Comparison of ENCODE assay signal across 8 mouse cellular contexts in the genomic region with DNA sequence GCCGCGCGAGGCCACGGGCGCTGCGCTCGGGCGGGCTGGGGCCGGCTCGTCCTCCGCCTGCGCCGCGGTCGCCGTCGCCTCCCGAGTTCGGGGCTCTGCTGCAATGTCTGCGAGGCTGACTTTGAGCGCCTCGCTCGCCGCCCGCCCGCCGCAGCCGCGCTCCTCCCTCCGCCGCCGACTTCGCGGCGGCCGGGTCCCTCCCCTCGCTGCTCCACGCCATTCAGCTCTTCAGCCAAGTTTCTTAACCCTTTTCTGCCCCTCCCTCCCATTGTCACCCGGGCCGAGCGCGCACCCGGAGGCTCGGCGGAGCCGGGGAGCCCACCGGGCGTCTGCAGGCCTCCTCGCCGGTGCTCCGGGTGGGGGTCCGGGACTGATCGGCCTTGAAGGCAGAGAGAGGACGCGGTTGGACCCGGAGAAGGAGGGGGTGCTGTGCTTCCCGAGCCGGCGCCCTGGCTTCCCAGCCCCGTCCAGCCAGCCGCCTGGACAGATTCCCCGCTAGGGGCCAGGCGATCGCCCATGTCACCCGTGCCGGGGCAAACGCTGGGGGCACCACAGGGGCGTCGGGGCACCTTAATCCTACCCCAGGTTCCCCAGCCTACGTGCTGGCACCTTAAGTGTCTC. TPM values are rescaled to one million over a fixed set of nuclear protein-coding genes. Genes with fewer than 3 reads are reported as not detected.
DNase-seq lines count a peak whose midpoint lies in the region; ATAC-seq and TF ChIP-seq lines count a peak whose summit lies in the region.

No protein-coding gene starts in this region.

- H3K79me2 ChIP-seq in liver, adult 2 months (ENCODE audit: control insufficient read depth, insufficient read depth, low read length): peaks cover 16% of the 10 kb centered on the region

- peak overlapping the region; percentile 98 for H3K27ac ChIP-seq in bone marrow, adult 2 months (ENCODE audit: control insufficient read depth, insufficient read depth, low read depth, low read length, poor library complexity)
- H3K27ac ChIP-seq in embryonic facial prominence, embryonic 15.5 days (replicated peaks): peak overlapping the region; percentile 97
- peak overlapping the region; percentile 94 for H3K27ac ChIP-seq in kidney, embryonic 14.5 days (ENCODE audit: low read depth, low read length)
- peak overlapping the region; percentile 95 for H3K27ac ChIP-seq in liver, adult 2 months (replicated peaks; ENCODE audit: insufficient read depth, low read depth, low read length)

- no peak; the same call in 1 of the 2 replicates for TF ChIP-seq CTCF in bone marrow, adult 2 months (IDR thresholded peaks at IDR 0.05; ENCODE audit: control insufficient read depth, insufficient read depth, low read length)
- TF ChIP-seq CTCF in liver, adult 2 months (IDR thresholded peaks at IDR 0.05; ENCODE audit: low read depth, low read length): peak; percentile 57

- H3K9me3 ChIP-seq in embryonic facial prominence, embryonic 15.5 days (replicated peaks): no peaks in the 10 kb centered on the region
- H3K9me3 ChIP-seq in kidney, embryonic 14.5 days (ENCODE audit: control insufficient read depth, low read length): no peaks in the 10 kb centered on the region

- peak overlapping the region; percentile 60 for H3K4me3 ChIP-seq in bone marrow, adult 2 months (replicated peaks; ENCODE audit: control insufficient read depth, low read depth, low read length)
- peak overlapping the region; percentile 67 for H3K4me3 ChIP-seq in embryonic facial prominence, embryonic 15.5 days (replicated peaks)
- peak overlapping the region; percentile 81 for H3K4me3 ChIP-seq in kidney, embryonic 14.5 days (ENCODE audit: low read length)
- H3K4me3 ChIP-seq in liver, adult 2 months (ENCODE audit: insufficient read depth, low read depth, low read length): peak overlapping the region; percentile 76

- peak overlapping the region; percentile 91 for H3K9ac ChIP-seq in embryonic facial prominence, embryonic 15.5 days
- peak overlapping the region; percentile 95 for H3K9ac ChIP-seq in kidney, embryonic 14.5 days (ENCODE audit: low read depth, low read length)
- H3K9ac ChIP-seq in liver, adult 2 months (ENCODE audit: low read depth, low read length): peak overlapping the region; percentile 99

- H3K4me2 ChIP-seq in embryonic facial prominence, embryonic 15.5 days (replicated peaks): peak overlapping the region; percentile 73
- H3K4me2 ChIP-seq in kidney, embryonic 14.5 days (replicated peaks; ENCODE audit: low read depth, low read length): peak overlapping the region; percentile 57

- WGBS in bone marrow, adult 2 months: under 1% methylated on average over 61 of the region's 70 CpGs
- WGBS in embryonic facial prominence, embryonic 15.5 days: 1% methylated on average over 69 of the region's 70 CpGs
- WGBS in kidney, embryonic 14.5 days: 2% methylated on average over 58 of the region's 70 CpGs
- 3% methylated on average over 68 of the region's 70 CpGs for WGBS in liver, adult 2 months

- H3K27me3 ChIP-seq in embryonic facial prominence, embryonic 15.5 days: no peaks in the 10 kb centered on the region
- no peaks in the 10 kb centered on the region for H3K27me3 ChIP-seq in kidney, embryonic 14.5 days (ENCODE audit: control insufficient read depth, insufficient read depth, low read length)
- H3K27me3 ChIP-seq in liver, adult 2 months (ENCODE audit: control insufficient read depth, insufficient read depth, low read length): no peaks in the 10 kb centered on the region

- TF ChIP-seq POLR2A in bone marrow, adult 2 months (IDR thresholded peaks at IDR 0.05; ENCODE audit: borderline replicate concordance, control insufficient read depth, low read depth, low read length): peak; percentile 77; the same call in 1 of the 2 replicates
- peak; percentile 89 for TF ChIP-seq POLR2A in liver, adult 2 months (IDR thresholded peaks at IDR 0.05; ENCODE audit: extremely low read depth, insufficient read depth, low read length)

- no peaks in the 10 kb centered on the region for H3K36me3 ChIP-seq in embryonic facial prominence, embryonic 15.5 days
- no peaks in the 10 kb centered on the region for H3K36me3 ChIP-seq in kidney, embryonic 14.5 days (ENCODE audit: control insufficient read depth, insufficient read depth, low read length)
- no peaks in the 10 kb centered on the region for H3K36me3 ChIP-seq in liver, adult 2 months (ENCODE audit: control insufficient read depth, insufficient read depth, low read length)

- DNase-seq in 416B (ENCODE audit: low read depth): peak; percentile 91
- peak; percentile 90 for DNase-seq in heart, adult 9 months (ENCODE audit: low spot score in 2 of 2)
- peak; percentile 73 for DNase-seq in liver, adult 2 months (ENCODE audit: extremely low read depth, low read depth, low spot score)
- peak; percentile 80 to 81 for DNase-seq in spleen, postnatal 36 days (ENCODE audit: low spot score in 2 of 2)

- no peaks in the 10 kb centered on the region for H3K4me1 ChIP-seq in bone marrow, adult 2 months (ENCODE audit: control insufficient read depth, insufficient read depth, low read length)
- H3K4me1 ChIP-seq in embryonic facial prominence, embryonic 15.5 days: peaks cover 16% of the 10 kb centered on the region
- peaks cover 24% of the 10 kb centered on the region; the same call in 1 of the 2 replicates for H3K4me1 ChIP-seq in kidney, embryonic 14.5 days (ENCODE audit: control insufficient read depth, insufficient read depth, low read length)
- H3K4me1 ChIP-seq in liver, adult 2 months (ENCODE audit: control insufficient read depth, insufficient read depth, low read length): peaks cover 9% of the 10 kb centered on the region; the same call in 1 of the 2 replicates

- peak; percentile 95 for ATAC-seq in embryonic facial prominence, embryonic 15.5 days (ENCODE audit: insufficient number of reproducible peaks, low FRiP score, low TSS enrichment, low read depth)
- ATAC-seq in kidney, embryonic 14.5 days (ENCODE audit: low FRiP score, low TSS enrichment): peak; percentile 91
- ATAC-seq in monocyte, adult 5-6 weeks (replicated peaks; ENCODE audit: insufficient number of reproducible peaks, low FRiP score, low TSS enrichment, poor library complexity, severe bottlenecking): peak; percentile 63

RNA-seq across cellular contexts. Expression of a gene that starts 0.6 kb away (rescaled TPM):
- polyA plus RNA-seq in bone marrow, adult 2 months (2011; ENCODE audit: insufficient read depth, insufficient read length, low replicate concordance, missing spikeins): 6.7 and 7.1 TPM in 2 replicates
- polyA plus RNA-seq in embryonic facial prominence, embryonic 15.5 days (2015; fragmentation: Nextera tagmentation; extraction: Ambion mirVana): 43.8 and 45.5 TPM in 2 replicates
- 36.9 and 56.8 TPM in 2 replicates for polyA plus RNA-seq in kidney, embryonic 14.5 days (2014; fragmentation: Nextera tagmentation; extraction: Ambion mirVana)
- total RNA-seq in liver, adult 2 months (2014; rRNA removed): 8.9 and 13.7 TPM in 2 replicates
- polyA plus RNA-seq in liver, adult 2 months (2012; rRNA removed): 2.9 and 3.7 TPM in 2 replicates
- 27.9 to 36.9 TPM (median 29.3 TPM) in 3 replicates for total RNA-seq in monocyte, adult 5-6 weeks (2017)

Comparison
In these comparisons a context has a peak if more than half of its experiments do, and no peak if none do; other contexts are left out.
1. Peak in every context shown above with its lines: DNase-seq, ATAC-seq, H3K4me3 ChIP-seq and H3K27ac ChIP-seq.